Mouse (Mus musculus) embryonic facial prominence, embryonic 10.5 days (tissue): ENCODE results near the gene Hsph1. TPM values are rescaled to one million over a fixed set of nuclear protein-coding genes. Genes with fewer than 3 reads are reported as not detected.

ENCODE experiments used
- DNase-seq: peaks from one replicate; pipeline ENCODE4 v3.0.0-alpha.2; 2017; ENCODE audit warnings: low spot score
- H3K27ac ChIP-seq: fragments of 300-500 bp; sonication (generic); replicated peaks from 2 replicates; pipeline ENCODE4 v1.5.1; 2016; ENCODE audit warnings: mild to moderate bottlenecking
- H3K27me3 ChIP-seq: fragments of 300-500 bp; sonication (generic); replicated peaks from 2 replicates; pipeline ENCODE4 v1.6.1; 2016; ENCODE audit warnings: low read depth, mild to moderate bottlenecking; ENCODE audit not compliant: poor library complexity, severe bottlenecking
- H3K36me3 ChIP-seq: fragments of 300-500 bp; sonication (generic); replicated peaks from 2 replicates; pipeline ENCODE4 v1.6.1; 2016; ENCODE audit warnings: mild to moderate bottlenecking, moderate library complexity
- H3K4me1 ChIP-seq: fragments of 300-500 bp; sonication (generic); 2 replicates; pipeline ENCODE4 v1.6.1; 2016
- H3K4me3 ChIP-seq: fragments of 300-500 bp; sonication (generic); 2 replicates; pipeline ENCODE4 v1.5.1; 2016; ENCODE audit warnings: mild to moderate bottlenecking, moderate library complexity
- H3K9me3 ChIP-seq: fragments of 300-500 bp; sonication (generic); 2 replicates; pipeline ENCODE4 v1.6.1; 2016; ENCODE audit warnings: mild to moderate bottlenecking
- WGBS: fragments of 180-500 bp; shearing (Covaris S2); methylation state at CpG from one replicate; pipeline ENCODE4 v1.1.7; 2016; 5-methylcytosine and 5-hydroxymethylcytosine counted together
- polyA plus RNA-seq: library from polyadenylated mRNA; unstranded; fragments of >200 nt; fragmentation: Nextera tagmentation; extraction: Ambion mirVana; gene quantifications from 2 replicates; pipeline ENCODE4 v1.2.1, GENCODE M21; 2016

The Hsph1 gene
- polyA plus RNA-seq, 1 experiment from 2014 or later = 125 TPM

DNA sequence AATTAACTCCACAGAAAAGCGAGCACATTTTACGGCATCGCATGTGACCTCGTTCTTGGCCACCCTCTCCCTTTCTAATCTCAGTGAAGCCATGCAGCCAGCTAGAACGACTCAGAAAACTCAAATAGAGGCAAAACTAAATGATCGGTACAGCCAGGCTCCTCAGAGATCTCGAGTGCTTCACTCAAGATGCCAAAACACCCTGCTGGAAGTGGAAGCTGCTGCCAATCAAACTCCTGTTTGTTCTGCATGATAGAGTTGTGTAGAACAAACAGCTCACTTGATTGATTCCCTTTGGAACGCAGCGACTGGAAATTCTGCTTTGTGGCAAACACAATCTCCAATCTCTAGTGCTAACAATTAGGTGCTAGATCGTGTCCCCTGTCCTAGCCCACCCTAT lies 59.2 kb downstream of the Hsph1 start:
- Histone ChIP-seq H3K4me3 (no peak overlapping the region), H3K36me3 (no peaks in the 10 kb centered on the region), H3K27me3 (peaks cover 5% of the 10 kb centered on the region; the same call in 1 of the 2 replicates), H3K27ac (no peak overlapping the region), H3K9me3 (no peaks in the 10 kb centered on the region), H3K4me1 (peaks cover 10% of the 10 kb centered on the region)
- no peak for DNase-seq
- WGBS = 66% methylated on average over 10 of the region's 10 CpGs

DNA sequence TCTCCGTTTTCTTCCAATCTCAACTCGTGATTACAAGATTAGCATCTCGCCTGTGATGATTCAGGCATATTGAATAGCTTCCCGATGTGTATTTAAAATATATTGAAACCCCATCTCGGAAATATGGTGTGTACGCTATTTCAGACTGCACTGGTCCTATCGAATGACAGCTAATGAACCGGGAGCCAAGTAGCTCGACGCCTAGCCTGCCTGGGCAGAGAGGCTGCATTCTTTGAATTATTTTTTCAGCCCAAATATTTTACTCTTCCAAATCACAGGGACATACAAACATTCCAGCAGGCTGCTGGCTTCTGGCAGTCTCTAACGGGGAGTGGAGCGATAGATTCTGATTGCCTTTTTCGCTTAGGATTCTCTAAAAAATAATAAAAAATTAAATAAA lies 67.2 kb downstream of the Hsph1 start:
- Histone ChIP-seq H3K27me3 (no peaks in the 10 kb centered on the region), H3K4me1 (peaks cover 20% of the 10 kb centered on the region), H3K36me3 (no peaks in the 10 kb centered on the region), H3K27ac (no peak overlapping the region), H3K4me3 (no peak overlapping the region), H3K9me3 (no peaks in the 10 kb centered on the region)
- 80% methylated on average over 13 of the region's 13 CpGs for WGBS
- no peak for DNase-seq

DNA sequence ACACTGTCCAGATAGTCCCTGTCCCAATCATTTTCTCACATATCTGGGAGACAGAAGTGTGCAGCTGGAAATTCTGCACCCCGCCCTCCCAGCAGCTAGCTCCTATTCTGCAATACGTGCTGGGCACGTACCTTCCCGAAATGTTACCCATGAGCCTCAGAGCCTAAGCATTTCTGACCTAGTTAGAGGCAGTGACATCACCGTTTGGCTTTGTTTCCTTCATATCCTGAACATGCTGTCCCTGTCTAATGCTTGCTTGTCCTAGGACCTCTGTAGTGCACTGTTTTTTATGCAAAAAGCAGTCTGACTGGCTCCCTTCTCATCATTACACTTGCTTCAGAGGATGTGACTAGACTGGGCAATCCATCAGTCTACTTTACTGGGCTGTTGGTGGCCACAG lies 69.2 kb downstream of the Hsph1 start:
- H3K4me3 ChIP-seq = no peak overlapping the region
- no peaks in the 10 kb centered on the region for H3K9me3 ChIP-seq
- H3K27ac ChIP-seq = no peak overlapping the region
- peaks cover 20% of the 10 kb centered on the region for H3K4me1 ChIP-seq
- 82% methylated on average over 5 of the region's 5 CpGs for WGBS
- no peaks in the 10 kb centered on the region for H3K36me3 ChIP-seq
- H3K27me3 ChIP-seq = no peaks in the 10 kb centered on the region
- DNase-seq = no peak

DNA sequence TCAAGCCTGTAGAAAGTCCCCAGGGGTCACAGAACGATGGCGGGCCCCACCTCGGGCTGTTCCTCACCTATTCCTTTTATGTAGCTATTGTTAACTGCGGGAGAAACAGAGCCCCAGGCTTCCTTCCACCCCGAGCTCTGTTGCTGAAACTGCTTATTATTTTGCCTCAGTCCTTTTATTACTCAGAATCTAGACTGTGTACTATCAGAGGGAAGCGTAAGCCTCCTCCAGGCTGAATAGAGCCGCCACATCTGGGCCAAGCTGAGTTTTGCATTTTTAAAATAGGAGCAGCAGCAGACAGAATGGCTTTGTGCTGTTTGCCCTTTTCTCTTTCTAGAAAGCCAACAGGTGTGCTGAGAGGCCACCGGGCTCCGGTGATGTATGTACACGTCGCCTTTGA lies 70.2 kb downstream of the Hsph1 start:
- Histone ChIP-seq H3K9me3 (no peaks in the 10 kb centered on the region), H3K4me3 (no peak overlapping the region), H3K36me3 (no peaks in the 10 kb centered on the region), H3K27ac (no peak overlapping the region), H3K4me1 (peaks cover 25% of the 10 kb centered on the region), H3K27me3 (no peaks in the 10 kb centered on the region)
- 55% methylated on average over 11 of the region's 11 CpGs for WGBS
- no peak for DNase-seq

Other genes with a start within 250 kb of the Hsph1 start
- gene Medag, start 224.6 kb downstream of the Hsph1 start, polyA plus RNA-seq = 0.17 and 0.38 TPM in 2 replicates
- 0.62 and 1.1 TPM in 2 replicates for gene Tex26, start 196.7 kb downstream of the Hsph1 start, polyA plus RNA-seq
- gene Wdr95, start 107.7 kb downstream of the Hsph1 start, polyA plus RNA-seq = not detected in 2 replicates
- 14.4 and 15.1 TPM in 2 replicates for gene B3glct, start 41.9 kb upstream of the Hsph1 start, polyA plus RNA-seq